Mouse (Mus musculus): ENCODE measurements around the gene Mcat. TPM values are rescaled to one million over a fixed set of nuclear protein-coding genes. Genes with fewer than 3 reads are reported as not detected.
"Not testable (repeated sequence)": the region's sequence is repeated elsewhere in the genome, so short reads cannot be mapped to it uniquely, and the experiment has no call there.

Mcat gene
- total RNA-seq, 2 experiments from 2014 or later: 21.8 to 29.3 TPM

GRCm38 (mm10) chr15:83510805-83511405, 52.7 kb downstream of the Mcat start, which contains the start of gene Ttll1:
Gene Ttll1, minus strand, starts transcription at chr15:83510893.
- DNase-seq (ENCODE audit: low spot score in 2 of 2): peak; percentile 91 to 96

GRCm38 (mm10) chr15:83509950-83510804, 53.4 kb downstream of the Mcat start:
- DNase-seq (ENCODE audit: low spot score in 2 of 2): no peak

GRCm38 (mm10) chr15:83501483-83501882, 62.1 kb downstream of the Mcat start:
- DNase-seq (ENCODE audit: low spot score in 2 of 2): not testable (repeated sequence)

GRCm38 (mm10) chr15:83500352-83500751, 63.2 kb downstream of the Mcat start:
- no peak for DNase-seq (ENCODE audit: low spot score in 2 of 2)

- DNase-seq (ENCODE audit: low spot score in 2 of 2): no peak
Measured at GRCm38 (mm10) chr15:83499211-83499755, 64.3 kb downstream of the Mcat start.

- no peak for DNase-seq (ENCODE audit: low spot score in 2 of 2)
Measured at GRCm38 (mm10) chr15:83497299-83497698, 66.3 kb downstream of the Mcat start.

Small RNA genes within 50 kb of the gene (microRNA-seq; reads per million reads assigned to microRNA genes)
- 0 reads per million in 2 experiments for gene Gm24575

Other genes with a start within 250 kb of the Mcat start
- 10 to 100 TPM; 19.1 to 20.1 TPM for gene Arfgap3, start 213.5 kb downstream of the Mcat start, total RNA-seq (2021)
- 100 to 1,000 TPM; 101 to 106 TPM for gene Pacsin2, start 99.2 kb downstream of the Mcat start, total RNA-seq (2021)
- gene Ttll1, start 52.9 kb downstream of the Mcat start, total RNA-seq (2021): 10 to 100 TPM; 36.0 to 38.5 TPM
- under 1 TPM; 0.43 to 0.47 TPM for gene Bik, start 36.9 kb downstream of the Mcat start, total RNA-seq (2021)
- 1 to 10 TPM; 6.7 to 8.5 TPM for gene Tspo, start 195 bp downstream of the Mcat start, total RNA-seq (2021)
- gene Ttll12, start 31.4 kb upstream of the Mcat start, total RNA-seq (2021): 10 to 100 TPM; 11.7 to 12.1 TPM
- gene Scube1, start 161.2 kb upstream of the Mcat start, total RNA-seq (2021): 10 to 100 TPM; 15.9 to 18.4 TPM
- gene Mpped1, start 215.7 kb upstream of the Mcat start, total RNA-seq (2021): 100 to 1,000 TPM; 188 to 196 TPM

Measured in layer of hippocampus, adult 18-20 months (tissue).